Mouse (Mus musculus) T-helper 2 cell (primary cell): ENCODE data around the gene Irak1bp1.

Source experiments
- in situ Hi-C: fragments of 300-600 bp; cut with MboI, MseI; formaldehyde crosslinking; loops from one replicate; pipeline ENCODE4 v1.15.1; 2025; ENCODE audit warnings: high pct_unique_total_duplicates

Gene Irak1bp1

DNA sequence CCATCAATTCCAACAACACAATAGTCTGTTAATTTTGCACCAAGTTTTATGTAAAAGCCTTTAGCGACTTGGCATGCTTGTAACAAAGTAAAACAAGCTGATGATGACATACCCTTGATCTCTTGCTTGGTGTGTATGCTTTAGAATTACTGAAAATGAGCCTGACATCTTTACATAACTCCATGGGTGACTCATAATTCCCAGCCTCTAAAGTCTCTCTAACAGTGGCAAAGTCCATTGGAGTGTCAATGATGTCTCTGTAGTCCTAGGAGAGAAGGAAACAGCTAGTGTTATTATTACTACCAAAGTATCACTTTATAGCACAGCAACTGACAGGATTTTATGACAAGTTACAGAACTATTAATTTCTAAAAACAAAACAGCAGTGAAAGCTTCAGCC, 47.7 kb downstream of the Irak1bp1 start:
- in situ Hi-C loops, result no loop called here

- in situ Hi-C loops, result no loop called here
These were observed 54.8 kb downstream of the Irak1bp1 start for GRCm38 (mm10) chr9:82884177-82884576.

- in situ Hi-C loops, result no loop called here
These were observed 59.3 kb downstream of the Irak1bp1 start for GRCm38 (mm10) chr9:82888645-82889044.
